1 mouse cellular context compared by ENCODE assay signal in genomic region chr2:74994998-74995397, GRCm38 (mm10).
TF ChIP-seq lines count a peak whose summit lies in the region.

No protein-coding gene starts in this region.

TF ChIP-seq in CH12.LX, 34 proteins besides CTCF, POLR2A, EP300 and RAD21 (continued from another document):
- no peak for TF ChIP-seq MYC (IDR thresholded peaks at IDR 0.05; ENCODE audit: low read depth, low read length)
